Mouse (Mus musculus) NIH3T3 (cell line): ENCODE measurements around the gene Mag.
"Not testable (repeated sequence)": the region's sequence is repeated elsewhere in the genome, so short reads cannot be mapped to it uniquely, and the experiment has no call there.

Source experiments
- DNase-seq: peaks from one replicate; pipeline ENCODE4 v3.0.0-alpha.2; 2012; ENCODE audit warnings: low read depth

Gene Mag

GRCm38 (mm10) chr7:30914732-30915131 is at the start of gene Mag:
Gene Mag, minus strand, starts transcription at chr7:30914873.
- no peak for DNase-seq

GRCm38 (mm10) chr7:30964366-30964765 is 49.7 kb upstream of the Mag start:
- DNase-seq = no peak

GRCm38 (mm10) chr7:30962862-30963261 is 48.2 kb upstream of the Mag start:
- DNase-seq = no peak

GRCm38 (mm10) chr7:30959786-30960349 is 45.2 kb upstream of the Mag start:
- no peak for DNase-seq

- no peak for DNase-seq
Observed at GRCm38 (mm10) chr7:30958866-30959487, 44.3 kb upstream of the Mag start.

- DNase-seq = no peak
Observed at GRCm38 (mm10) chr7:30958109-30958865, 43.6 kb upstream of the Mag start.

GRCm38 (mm10) chr7:30957367-30957783 is 42.7 kb upstream of the Mag start:
- DNase-seq = peak; percentile 94

- peak; percentile 86 for DNase-seq
Observed at GRCm38 (mm10) chr7:30956756-30957366, 42.2 kb upstream of the Mag start, which contains the start of gene Usf2. Gene Usf2, minus strand, starts transcription at chr7:30956803.

- no peak for DNase-seq
Observed at GRCm38 (mm10) chr7:30956357-30956751, 41.7 kb upstream of the Mag start.

GRCm38 (mm10) chr7:30955584-30956356 is 41.1 kb upstream of the Mag start:
- peak; percentile 92 for DNase-seq

GRCm38 (mm10) chr7:30954971-30955520 is 40.4 kb upstream of the Mag start:
- no peak for DNase-seq

GRCm38 (mm10) chr7:30954036-30954435 is 39.4 kb upstream of the Mag start:
- DNase-seq = no peak

- no peak for DNase-seq
Observed at GRCm38 (mm10) chr7:30953459-30953858, 38.8 kb upstream of the Mag start.

- no peak for DNase-seq
Observed at GRCm38 (mm10) chr7:30952441-30953265, 38.0 kb upstream of the Mag start.

- DNase-seq = not testable (repeated sequence)
Observed at GRCm38 (mm10) chr7:30949902-30950301, 35.2 kb upstream of the Mag start.

- DNase-seq = no peak
Observed at GRCm38 (mm10) chr7:30945876-30946275, 31.2 kb upstream of the Mag start.

GRCm38 (mm10) chr7:30945466-30945865 is 30.8 kb upstream of the Mag start:
- DNase-seq = not testable (repeated sequence)

GRCm38 (mm10) chr7:30944706-30945105 is 30.0 kb upstream of the Mag start:
- DNase-seq = not testable (repeated sequence)

GRCm38 (mm10) chr7:30943909-30944635 is 29.4 kb upstream of the Mag start, which contains the start of gene Hamp:
Gene Hamp, minus strand, starts transcription at chr7:30944032.
- no peak for DNase-seq

- DNase-seq = not testable (repeated sequence)
Observed at GRCm38 (mm10) chr7:30942365-30942764, 27.7 kb upstream of the Mag start.
